In genomic region chr12:50314634-50315033, GRCm38 (mm10) we compare ENCODE assay signal across 8 mouse cellular contexts.
A peak's percentile ranks its signal among the peaks of the same experiment; 100 is the strongest.
DNase-seq lines count a peak whose midpoint lies in the region; ATAC-seq and TF ChIP-seq lines count a peak whose summit lies in the region.

No protein-coding gene starts in this region.

- H3K4me1 ChIP-seq in hindbrain, embryonic 14.5 days (replicated peaks; ENCODE audit: control insufficient read depth, insufficient read depth, low read length): no peaks in the 10 kb centered on the region
- H3K4me1 ChIP-seq in hindbrain, embryonic 10.5 days (replicated peaks): no peaks in the 10 kb centered on the region
- H3K4me1 ChIP-seq in neural tube, embryonic 12.5 days: no peaks in the 10 kb centered on the region
- H3K4me1 ChIP-seq in neural tube, embryonic 15.5 days: no peaks in the 10 kb centered on the region
- no peaks in the 10 kb centered on the region for H3K4me1 ChIP-seq in forebrain, embryonic 14.5 days (ENCODE audit: control insufficient read depth, insufficient read depth, low read length)
- H3K4me1 ChIP-seq in stomach, postnatal 0 days (replicated peaks; ENCODE audit: control insufficient read depth, insufficient read depth): no peaks in the 10 kb centered on the region

- H3K9me3 ChIP-seq in hindbrain, embryonic 14.5 days (ENCODE audit: control insufficient read depth, low read length): no peaks in the 10 kb centered on the region
- no peaks in the 10 kb centered on the region for H3K9me3 ChIP-seq in hindbrain, embryonic 10.5 days
- no peaks in the 10 kb centered on the region for H3K9me3 ChIP-seq in neural tube, embryonic 12.5 days
- H3K9me3 ChIP-seq in neural tube, embryonic 15.5 days (replicated peaks): no peaks in the 10 kb centered on the region
- no peaks in the 10 kb centered on the region for H3K9me3 ChIP-seq in forebrain, embryonic 14.5 days (replicated peaks; ENCODE audit: control insufficient read depth, low read length)
- no peaks in the 10 kb centered on the region for H3K9me3 ChIP-seq in stomach, postnatal 0 days (ENCODE audit: control insufficient read depth, low read length)

- H3K4me2 ChIP-seq in hindbrain, embryonic 14.5 days (replicated peaks): no peak overlapping the region
- no peak overlapping the region for H3K4me2 ChIP-seq in neural tube, embryonic 12.5 days (replicated peaks)
- no peak overlapping the region for H3K4me2 ChIP-seq in neural tube, embryonic 15.5 days
- no peak overlapping the region for H3K4me2 ChIP-seq in forebrain, embryonic 14.5 days (ENCODE audit: low read length)
- no peak overlapping the region for H3K4me2 ChIP-seq in stomach, postnatal 0 days (replicated peaks; ENCODE audit: low read depth)

- H3K9ac ChIP-seq in hindbrain, embryonic 14.5 days: no peak overlapping the region
- no peak overlapping the region for H3K9ac ChIP-seq in neural tube, embryonic 12.5 days
- H3K9ac ChIP-seq in neural tube, embryonic 15.5 days (replicated peaks): no peak overlapping the region
- H3K9ac ChIP-seq in forebrain, embryonic 14.5 days (ENCODE audit: low read length): no peak overlapping the region
- no peak overlapping the region for H3K9ac ChIP-seq in stomach, postnatal 0 days (ENCODE audit: low read length)

- TF ChIP-seq CTCF in stomach, postnatal 0 days (IDR thresholded peaks at IDR 0.05; ENCODE audit: low read depth): peak; percentile 73

- H3K27ac ChIP-seq in hindbrain, embryonic 14.5 days: no peak overlapping the region
- H3K27ac ChIP-seq in hindbrain, embryonic 10.5 days: no peak overlapping the region
- H3K27ac ChIP-seq in neural tube, embryonic 12.5 days: no peak overlapping the region
- no peak overlapping the region for H3K27ac ChIP-seq in neural tube, embryonic 15.5 days (replicated peaks)
- no peak overlapping the region for H3K27ac ChIP-seq in forebrain, embryonic 14.5 days (ENCODE audit: low read depth, low read length)
- no peak overlapping the region for H3K27ac ChIP-seq in stomach, postnatal 0 days (replicated peaks)

- no peaks in the 10 kb centered on the region for H3K36me3 ChIP-seq in hindbrain, embryonic 14.5 days (replicated peaks; ENCODE audit: control insufficient read depth, insufficient read depth)
- no peaks in the 10 kb centered on the region for H3K36me3 ChIP-seq in hindbrain, embryonic 10.5 days
- H3K36me3 ChIP-seq in neural tube, embryonic 12.5 days: no peaks in the 10 kb centered on the region
- no peaks in the 10 kb centered on the region for H3K36me3 ChIP-seq in neural tube, embryonic 15.5 days
- H3K36me3 ChIP-seq in forebrain, embryonic 14.5 days (ENCODE audit: control insufficient read depth, insufficient read depth, low read length): no peaks in the 10 kb centered on the region
- H3K36me3 ChIP-seq in stomach, postnatal 0 days (ENCODE audit: control insufficient read depth, insufficient read depth, low read length): no peaks in the 10 kb centered on the region

- H3K4me3 ChIP-seq in hindbrain, embryonic 14.5 days (replicated peaks; ENCODE audit: low read length): no peak overlapping the region
- no peak overlapping the region for H3K4me3 ChIP-seq in hindbrain, embryonic 10.5 days
- H3K4me3 ChIP-seq in neural tube, embryonic 12.5 days: no peak overlapping the region
- no peak overlapping the region for H3K4me3 ChIP-seq in neural tube, embryonic 15.5 days (replicated peaks)
- H3K4me3 ChIP-seq in forebrain, embryonic 14.5 days (ENCODE audit: low read depth, low read length): no peak overlapping the region
- H3K4me3 ChIP-seq in stomach, postnatal 0 days (ENCODE audit: low read depth, low read length): no peak overlapping the region

- H3K27me3 ChIP-seq in hindbrain, embryonic 14.5 days (ENCODE audit: control insufficient read depth, insufficient read depth, low read length): no peaks in the 10 kb centered on the region
- no peaks in the 10 kb centered on the region for H3K27me3 ChIP-seq in hindbrain, embryonic 10.5 days (ENCODE audit: insufficient read depth, poor library complexity, severe bottlenecking)
- H3K27me3 ChIP-seq in neural tube, embryonic 12.5 days (replicated peaks): no peaks in the 10 kb centered on the region
- H3K27me3 ChIP-seq in neural tube, embryonic 15.5 days (replicated peaks): no peaks in the 10 kb centered on the region
- no peaks in the 10 kb centered on the region for H3K27me3 ChIP-seq in forebrain, embryonic 14.5 days (replicated peaks; ENCODE audit: control insufficient read depth, insufficient read depth, low read length)
- H3K27me3 ChIP-seq in stomach, postnatal 0 days (ENCODE audit: control insufficient read depth, insufficient read depth, low read length): no peaks in the 10 kb centered on the region

- no peak for TF ChIP-seq EP300 in stomach, postnatal 0 days (optimal IDR thresholded peaks at IDR 0.05)

- DNase-seq in hindbrain, embryonic 14.5 days (ENCODE audit: low spot score): peak; percentile 63
- DNase-seq in hindbrain, embryonic 10.5 days (ENCODE audit: low spot score): no peak
- DNase-seq in forebrain, embryonic 14.5 days (ENCODE audit: low spot score): peak; percentile 74
- no peak for DNase-seq in stomach, postnatal 0 days (ENCODE audit: low spot score)
- DNase-seq in thymus, postnatal 14 days: no peak

- ATAC-seq in hindbrain, embryonic 14.5 days (ENCODE audit: low FRiP score): peak; percentile 62; the same call in 1 of the 2 replicates
- ATAC-seq in neural tube, embryonic 12.5 days (ENCODE audit: low FRiP score, low read depth): peak; percentile 61
- ATAC-seq in neural tube, embryonic 15.5 days (ENCODE audit: low FRiP score): no peak
- ATAC-seq in forebrain, embryonic 14.5 days: peak; percentile 80
- ATAC-seq in stomach, postnatal 0 days (ENCODE audit: low FRiP score, low TSS enrichment): no peak
- no peak for ATAC-seq in megakaryocyte progenitor cell, adult 5-6 weeks (replicated peaks; ENCODE audit: poor library complexity)

Comparison
In these comparisons a context has a peak if more than half of its experiments do, and no peak if none do; other contexts are left out.
1. ATAC-seq: peak in hindbrain, embryonic 14.5 days (single experiment), neural tube, embryonic 12.5 days (single experiment) and forebrain, embryonic 14.5 days (single experiment); none in neural tube, embryonic 15.5 days (single experiment), stomach, postnatal 0 days (single experiment) and megakaryocyte progenitor cell, adult 5-6 weeks (single experiment).
2. DNase-seq: peak in hindbrain, embryonic 14.5 days (single experiment) and forebrain, embryonic 14.5 days (single experiment); none in hindbrain, embryonic 10.5 days (single experiment), stomach, postnatal 0 days (single experiment) and thymus, postnatal 14 days (single experiment).